Mouse (Mus musculus) forebrain, embryonic 14.5 days (tissue): ENCODE data around the gene Ubr1. TPM values are rescaled to one million over a fixed set of nuclear protein-coding genes. Genes with fewer than 3 reads are reported as not detected.
"Not testable (repeated sequence)": the region's sequence is repeated elsewhere in the genome, so short reads cannot be mapped to it uniquely, and the experiment has no call there.

Source experiments
- ATAC-seq: fragments of 200-750 bp; cut with Nextera tagmentation; 2 replicates; pipeline ENCODE4 v1.8.0; 2017; ENCODE audit warnings: mild to moderate bottlenecking, moderate library complexity
- DNase-seq: peaks from one replicate; pipeline ENCODE4 v3.0.0-alpha.2; 2015; ENCODE audit warnings: low spot score
- H3K27ac ChIP-seq: fragments of 300-500 bp; sonication (generic); 2 replicates; pipeline ENCODE4 v1.5.1; 2014; ENCODE audit warnings: low read depth, mild to moderate bottlenecking, control low read depth, low read length, moderate library complexity
- H3K27me3 ChIP-seq: fragments of 300-500 bp; sonication (generic); replicated peaks from 2 replicates; pipeline ENCODE4 v1.6.1; 2014; ENCODE audit warnings: low read length, control low read depth, mixed read lengths; ENCODE audit not compliant: control insufficient read depth, insufficient read depth
- H3K36me3 ChIP-seq: fragments of 300-500 bp; sonication (generic); 2 replicates; pipeline ENCODE4 v1.6.1; 2014; ENCODE audit warnings: low read length, control low read depth; ENCODE audit not compliant: control insufficient read depth, insufficient read depth
- H3K4me1 ChIP-seq: fragments of 300-500 bp; sonication (generic); 2 replicates; pipeline ENCODE4 v1.6.1; 2014; ENCODE audit warnings: antibody characterized with exemption, low read length, control low read depth; ENCODE audit not compliant: control insufficient read depth, insufficient read depth
- H3K4me2 ChIP-seq: fragments of 300-500 bp; sonication (generic); 2 replicates; pipeline ENCODE4 v1.6.1; 2014; ENCODE audit warnings: mild to moderate bottlenecking, control low read depth, low read length
- H3K4me3 ChIP-seq: fragments of 300-500 bp; sonication (generic); 2 replicates; pipeline ENCODE4 v1.5.1; 2014; ENCODE audit warnings: low read depth, low read length, control low read depth
- H3K9ac ChIP-seq: fragments of 300-500 bp; sonication (generic); 2 replicates; pipeline ENCODE4 v1.6.1; 2014; ENCODE audit warnings: mild to moderate bottlenecking, low read length, control low read depth, moderate library complexity
- H3K9me3 ChIP-seq: fragments of 300-500 bp; sonication (generic); replicated peaks from 2 replicates; pipeline ENCODE4 v1.6.1; 2016; ENCODE audit warnings: low read length, control low read depth, mixed read lengths; ENCODE audit not compliant: control insufficient read depth
- WGBS: fragments of 180-500 bp; shearing (Covaris S2); extraction: QIAGEN DNeasy Blood & Tissue Kit; methylation state at CpG from one replicate; pipeline ENCODE4 v1.1.7; 2014; 5-methylcytosine and 5-hydroxymethylcytosine counted together
- polyA plus RNA-seq: library from polyadenylated mRNA; unstranded; fragments of >200 nt; fragmentation: Nextera tagmentation; extraction: Ambion mirVana; gene quantifications from 2 replicates; pipeline ENCODE4 v1.2.1, GENCODE M21; 2014

Gene Ubr1
- polyA plus RNA-seq, 1 experiment from 2014 or later = 23.8 TPM

DNA sequence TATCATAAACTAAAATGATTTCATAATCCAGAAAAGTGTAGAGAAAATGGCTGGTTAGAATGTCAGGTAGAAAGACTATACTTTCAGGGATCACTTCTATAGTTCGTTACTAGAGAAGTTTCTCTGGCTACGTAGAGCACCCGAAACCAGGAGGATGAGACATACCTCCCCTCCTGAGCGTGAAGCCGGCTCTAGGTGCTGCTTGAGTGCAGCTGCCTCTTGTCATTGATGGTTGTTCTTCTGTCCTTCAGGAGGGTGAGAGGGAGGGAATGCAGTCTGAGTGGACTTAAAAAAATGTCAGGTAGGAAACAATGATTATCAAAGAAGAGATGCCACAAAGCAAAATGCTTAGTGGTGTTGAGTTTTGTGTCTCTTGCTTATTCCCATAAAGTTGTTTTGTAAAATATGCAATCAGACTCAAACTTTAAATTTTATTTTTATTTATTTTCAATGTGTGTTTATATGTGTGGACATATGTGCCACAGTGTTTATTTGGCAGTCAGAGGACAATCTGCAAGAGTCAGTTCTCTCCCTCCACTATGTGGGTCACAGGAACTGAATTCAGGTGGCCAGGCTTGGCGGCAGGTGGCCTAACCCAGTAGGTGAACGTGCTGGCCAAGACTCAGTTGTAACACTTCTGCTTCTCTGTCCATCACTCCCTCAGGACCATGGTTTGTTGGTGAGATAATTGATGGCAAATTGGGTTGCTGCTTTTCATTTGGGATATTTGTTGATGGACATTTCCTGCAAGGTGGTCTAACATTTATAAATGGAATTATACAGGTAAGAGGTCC is 33.7 kb upstream of the Ubr1 start:
- ATAC-seq (no peak), DNase-seq (no peak)
- H3K4me2 ChIP-seq = no peak overlapping the region
- 83% methylated on average over 7 of the region's 7 CpGs for WGBS
- peaks cover 4% of the 10 kb centered on the region for H3K4me1 ChIP-seq
- no peak overlapping the region for H3K27ac ChIP-seq
- H3K4me3 ChIP-seq = no peak overlapping the region
- H3K9ac ChIP-seq = no peak overlapping the region
- H3K27me3 ChIP-seq = no peaks in the 10 kb centered on the region
- no peaks in the 10 kb centered on the region for H3K36me3 ChIP-seq
- no peaks in the 10 kb centered on the region for H3K9me3 ChIP-seq

DNA sequence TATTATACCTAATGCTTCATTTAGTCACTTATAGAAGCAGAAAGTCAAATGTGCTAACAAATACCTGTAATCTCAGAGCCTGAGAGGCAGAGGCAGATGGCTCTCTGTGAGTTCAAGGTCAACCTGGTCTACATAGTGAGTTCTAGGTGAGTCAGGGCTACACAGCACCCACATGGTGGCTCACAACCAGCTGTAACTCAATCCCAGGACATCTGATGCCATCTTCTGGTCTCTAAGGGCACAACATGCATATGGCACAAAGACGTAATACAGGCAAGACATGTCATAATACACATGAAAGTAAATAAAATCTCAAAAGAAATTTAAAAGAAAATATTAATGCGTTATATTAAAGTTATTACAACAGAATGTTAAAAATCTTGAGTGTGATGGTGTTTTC is 33.1 kb upstream of the Ubr1 start:
- Histone ChIP-seq H3K9ac (no peak overlapping the region), H3K4me2 (no peak overlapping the region), H3K36me3 (no peaks in the 10 kb centered on the region), H3K27ac (no peak overlapping the region), H3K9me3 (no peaks in the 10 kb centered on the region), H3K4me3 (no peak overlapping the region), H3K4me1 (no peaks in the 10 kb centered on the region), H3K27me3 (no peaks in the 10 kb centered on the region)
- DNase-seq (no peak), ATAC-seq (no peak)
- WGBS = 67% methylated on average over 2 of the region's 2 CpGs

DNA sequence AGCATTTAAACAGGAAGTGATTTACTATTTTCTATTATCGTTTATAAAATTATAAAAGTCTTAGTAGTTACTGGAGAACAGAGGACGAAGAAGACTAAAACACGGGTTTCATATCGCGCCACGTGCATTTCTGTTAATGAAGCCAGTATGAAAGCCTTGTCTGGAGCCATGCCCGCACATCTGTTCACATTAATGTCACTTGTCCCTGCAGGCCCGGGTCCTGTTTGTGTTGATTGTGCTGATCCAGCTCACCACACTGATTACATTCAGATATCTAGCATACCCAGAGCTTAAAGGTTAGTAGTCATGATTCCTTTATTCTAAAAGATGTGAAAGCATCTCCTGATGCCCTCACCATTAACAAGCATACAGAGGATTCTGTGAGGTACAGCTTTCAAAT is 28.3 kb upstream of the Ubr1 start:
- 82% methylated on average over 8 of the region's 8 CpGs for WGBS

DNA sequence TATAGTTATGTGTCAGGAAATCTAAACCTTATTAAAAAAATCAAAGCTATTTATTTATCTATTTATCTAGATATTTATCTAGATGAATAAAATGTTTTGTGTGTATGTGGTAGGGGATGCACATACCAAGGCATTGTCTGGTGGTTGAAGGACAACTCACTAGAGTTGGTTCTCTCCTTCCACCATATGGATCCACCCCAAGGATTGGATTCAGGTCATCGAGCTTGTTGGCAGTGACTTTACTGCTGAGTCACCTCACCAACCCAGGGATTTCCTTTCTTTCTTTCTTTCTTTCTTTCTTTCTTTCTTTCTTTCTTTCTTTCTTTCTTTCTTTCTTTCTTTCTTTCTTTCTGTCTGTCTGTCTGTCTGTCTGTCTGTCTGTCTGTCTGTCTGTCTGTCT is 26.1 kb upstream of the Ubr1 start:
- H3K27ac ChIP-seq, H3K4me1 ChIP-seq, ATAC-seq, H3K27me3 ChIP-seq, H3K4me2 ChIP-seq, H3K9ac ChIP-seq, H3K9me3 ChIP-seq, H3K4me3 ChIP-seq, DNase-seq, H3K36me3 ChIP-seq: not testable (repeated sequence)
- 81% methylated on average over 1 of the region's 1 CpGs for WGBS

More for the DNA sequence above, 28.3 kb upstream of the Ubr1 start:
- Histone ChIP-seq H3K36me3 (no peaks in the 10 kb centered on the region), H3K27me3 (no peaks in the 10 kb centered on the region), H3K27ac (no peak overlapping the region), H3K4me1 (no peaks in the 10 kb centered on the region), H3K4me2 (no peak overlapping the region), H3K9me3 (no peaks in the 10 kb centered on the region), H3K9ac (no peak overlapping the region), H3K4me3 (no peak overlapping the region)
- DNase-seq (no peak), ATAC-seq (no peak)

DNA sequence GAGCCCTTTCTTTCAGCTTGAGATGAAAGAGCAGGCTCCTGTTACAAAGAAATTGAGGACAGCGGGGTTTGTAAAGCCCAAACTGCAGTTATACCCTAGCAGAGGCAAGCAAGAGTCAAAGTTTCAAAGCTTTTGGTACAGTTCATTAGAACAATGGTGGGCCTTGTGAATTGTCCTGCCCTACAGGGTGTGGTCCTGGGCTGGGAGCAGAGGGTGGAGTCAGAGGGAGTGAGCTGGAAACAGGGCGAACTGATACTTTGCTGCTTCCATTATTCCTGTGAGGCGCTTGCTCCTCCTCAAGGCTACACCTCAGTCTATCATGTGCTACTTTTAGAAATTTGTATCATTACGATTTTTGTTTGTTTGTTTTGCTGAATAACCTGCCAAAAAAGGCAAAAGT is 20.7 kb upstream of the Ubr1 start:
- ATAC-seq (no peak), DNase-seq (no peak)
- Histone ChIP-seq H3K4me1 (no peaks in the 10 kb centered on the region), H3K4me2 (no peak overlapping the region), H3K27ac (no peak overlapping the region), H3K9ac (no peak overlapping the region), H3K27me3 (no peaks in the 10 kb centered on the region), H3K36me3 (no peaks in the 10 kb centered on the region; the same call in 1 of the 2 replicates), H3K4me3 (no peak overlapping the region), H3K9me3 (no peaks in the 10 kb centered on the region)
- 77% methylated on average over 4 of the region's 4 CpGs for WGBS

DNA sequence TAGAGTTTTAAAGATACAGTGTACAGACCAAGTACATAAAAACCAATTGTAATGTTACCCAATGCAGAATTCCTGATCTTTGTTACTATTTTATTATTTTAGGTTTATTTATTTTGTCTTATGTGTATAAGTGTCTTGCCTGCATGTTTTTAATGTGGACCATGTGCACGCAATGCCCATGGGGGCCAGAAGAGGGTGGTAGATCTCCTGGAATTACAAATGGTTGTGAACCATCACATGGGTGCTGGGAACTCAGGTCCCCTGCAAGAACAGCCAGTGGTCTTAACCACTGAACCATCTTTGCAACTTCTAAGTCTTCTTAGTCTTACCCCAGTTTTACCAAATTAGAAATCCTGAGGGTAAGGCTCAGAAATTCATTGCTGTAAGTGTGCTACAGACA is 14.7 kb upstream of the Ubr1 start:
- ATAC-seq (no peak), DNase-seq (no peak)
- Histone ChIP-seq H3K4me3 (no peak overlapping the region), H3K4me2 (no peak overlapping the region), H3K36me3 (no peaks in the 10 kb centered on the region; the same call in 1 of the 2 replicates), H3K9ac (no peak overlapping the region), H3K9me3 (no peaks in the 10 kb centered on the region), H3K27ac (no peak overlapping the region), H3K27me3 (no peaks in the 10 kb centered on the region), H3K4me1 (no peaks in the 10 kb centered on the region)
- 95% methylated on average over 1 of the region's 1 CpGs for WGBS

DNA sequence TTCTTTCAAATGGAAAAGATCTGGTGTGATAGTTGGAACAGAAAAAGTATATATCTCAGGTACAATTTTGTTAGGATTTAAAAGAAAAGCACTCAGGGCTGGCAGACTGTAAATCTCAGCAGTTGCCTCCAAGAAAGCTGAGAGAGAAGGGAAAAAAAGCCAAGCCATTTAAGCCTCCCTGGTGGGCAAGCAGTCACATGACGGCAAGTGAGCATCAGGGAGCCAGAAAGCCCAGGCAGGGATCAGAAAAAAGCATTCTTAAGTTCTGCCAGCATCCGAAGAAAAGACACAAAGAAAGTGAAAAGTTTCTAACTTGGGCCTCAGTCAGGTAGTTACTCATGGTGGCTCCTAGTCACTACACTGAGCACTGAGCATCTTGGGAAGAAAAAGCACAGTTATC is 13.1 kb upstream of the Ubr1 start:
- Histone ChIP-seq H3K4me3 (no peak overlapping the region), H3K36me3 (no peaks in the 10 kb centered on the region; the same call in 1 of the 2 replicates), H3K9me3 (no peaks in the 10 kb centered on the region), H3K4me2 (no peak overlapping the region), H3K9ac (no peak overlapping the region), H3K27ac (no peak overlapping the region), H3K27me3 (no peaks in the 10 kb centered on the region), H3K4me1 (no peaks in the 10 kb centered on the region)
- ATAC-seq (no peak), DNase-seq (peak; percentile 3)
- 3% methylated on average over 2 of the region's 2 CpGs for WGBS

DNA sequence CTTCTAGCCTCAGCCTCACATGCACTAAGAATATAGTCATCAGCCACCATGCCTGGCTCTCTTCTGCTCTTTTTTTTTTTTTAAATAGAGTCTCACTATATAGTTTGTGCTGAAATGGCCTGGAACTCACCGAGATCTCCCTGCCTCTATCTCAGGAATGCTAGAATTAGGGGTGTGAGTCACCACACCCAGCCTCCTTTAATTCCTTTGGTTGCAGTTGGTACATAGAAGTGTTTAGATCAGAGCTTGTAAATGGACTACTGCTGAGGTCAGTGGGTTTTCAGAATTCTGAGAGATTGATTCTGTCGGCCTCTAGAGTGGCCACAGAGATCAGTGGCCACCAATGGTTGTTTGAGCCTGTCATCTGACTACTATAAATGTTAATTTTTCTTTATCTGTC is 10.3 kb upstream of the Ubr1 start:
- Histone ChIP-seq H3K27me3 (no peaks in the 10 kb centered on the region), H3K4me2 (no peak overlapping the region), H3K4me3 (no peak overlapping the region), H3K36me3 (no peaks in the 10 kb centered on the region), H3K9ac (no peak overlapping the region), H3K9me3 (no peaks in the 10 kb centered on the region), H3K4me1 (no peaks in the 10 kb centered on the region), H3K27ac (no peak overlapping the region)
- 73% methylated on average over 2 of the region's 2 CpGs for WGBS
- DNase-seq (no peak), ATAC-seq (no peak)

DNA sequence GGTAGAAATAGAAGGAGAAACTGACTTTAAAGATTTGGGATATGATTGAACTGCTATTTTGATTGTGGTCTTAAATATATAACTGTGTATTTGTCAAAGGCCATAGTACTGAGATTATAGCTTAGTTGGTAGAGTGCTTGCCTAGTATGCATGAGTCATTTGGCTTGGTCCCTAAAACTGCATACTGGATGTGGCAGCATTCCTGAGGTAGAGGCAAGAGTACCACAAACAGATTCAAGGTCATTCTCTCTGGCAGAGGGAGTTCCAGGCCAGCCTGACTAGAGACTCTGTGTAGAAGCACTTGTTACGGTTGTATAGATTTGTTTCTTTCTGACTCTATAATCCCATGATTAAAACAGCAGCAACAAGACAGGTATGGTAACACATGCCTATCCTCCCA is 9.3 kb upstream of the Ubr1 start:
- Histone ChIP-seq H3K4me1 (no peaks in the 10 kb centered on the region), H3K27me3 (no peaks in the 10 kb centered on the region), H3K9me3 (no peaks in the 10 kb centered on the region), H3K27ac (no peak overlapping the region), H3K4me2 (no peak overlapping the region), H3K36me3 (no peaks in the 10 kb centered on the region), H3K9ac (no peak overlapping the region), H3K4me3 (no peak overlapping the region)
- DNase-seq = no peak
- WGBS = 86% methylated on average over 1 of the region's 1 CpGs
- no peak for ATAC-seq
